Mouse (Mus musculus): Measurements from ENCODE around the gene Fntb. TPM values are rescaled to one million over a fixed set of nuclear protein-coding genes. Genes with fewer than 3 reads are reported as not detected.

Gene Fntb
- polyA plus RNA-seq, 1 experiment, result 81.7 TPM

- H3K4me3 ChIP-seq (ENCODE audit: insufficient read depth, low read length), result no peak overlapping the region
- H3K27ac ChIP-seq (ENCODE audit: insufficient read depth, low read length), result no peak overlapping the region
- H3K4me1 ChIP-seq (ENCODE audit: control insufficient read depth, insufficient read depth, low read length), result no peaks in the 10 kb centered on the region
- TF ChIP-seq CTCF (IDR thresholded peaks at IDR 0.05; ENCODE audit: borderline replicate concordance, insufficient read depth, low read length), result no peak
Measured at GRCm38 (mm10) chr12:76909218-76909617, 143.8 kb downstream of the Fntb start.

- no peaks in the 10 kb centered on the region for H3K4me1 ChIP-seq (ENCODE audit: control insufficient read depth, insufficient read depth, low read length)
- TF ChIP-seq CTCF (IDR thresholded peaks at IDR 0.05; ENCODE audit: borderline replicate concordance, insufficient read depth, low read length) (no peak), POLR2A (IDR thresholded peaks at IDR 0.05; ENCODE audit: low read depth, low read length) (no peak)
- H3K27ac ChIP-seq (ENCODE audit: insufficient read depth, low read length), result no peak overlapping the region
- no peak overlapping the region for H3K4me3 ChIP-seq (ENCODE audit: insufficient read depth, low read length)
Measured at GRCm38 (mm10) chr12:76910258-76910940, 145.0 kb downstream of the Fntb start.

- no peaks in the 10 kb centered on the region for H3K4me1 ChIP-seq (ENCODE audit: control insufficient read depth, insufficient read depth, low read length)
- H3K27ac ChIP-seq (ENCODE audit: insufficient read depth, low read length), result no peak overlapping the region
- H3K4me3 ChIP-seq (ENCODE audit: insufficient read depth, low read length), result no peak overlapping the region
- TF ChIP-seq CTCF (IDR thresholded peaks at IDR 0.05; ENCODE audit: borderline replicate concordance, insufficient read depth, low read length), result no peak
- no peak for TF ChIP-seq POLR2A (IDR thresholded peaks at IDR 0.05; ENCODE audit: low read depth, low read length)
Measured at GRCm38 (mm10) chr12:76911171-76911726, 145.9 kb downstream of the Fntb start.

- Histone ChIP-seq H3K27ac (ENCODE audit: insufficient read depth, low read length) (no peak overlapping the region), H3K4me1 (ENCODE audit: control insufficient read depth, insufficient read depth, low read length) (no peaks in the 10 kb centered on the region), H3K4me3 (ENCODE audit: insufficient read depth, low read length) (no peak overlapping the region)
- TF ChIP-seq CTCF (IDR thresholded peaks at IDR 0.05; ENCODE audit: borderline replicate concordance, insufficient read depth, low read length), result no peak
- no peak for TF ChIP-seq POLR2A (IDR thresholded peaks at IDR 0.05; ENCODE audit: low read depth, low read length)
Measured at GRCm38 (mm10) chr12:76912193-76912592, 146.8 kb downstream of the Fntb start.

GRCm38 (mm10) chr12:76916163-76916562 lies 150.8 kb downstream of the Fntb start:
- no peak overlapping the region for H3K27ac ChIP-seq (ENCODE audit: insufficient read depth, low read length)
- no peaks in the 10 kb centered on the region for H3K4me1 ChIP-seq (ENCODE audit: control insufficient read depth, insufficient read depth, low read length)
- TF ChIP-seq CTCF (IDR thresholded peaks at IDR 0.05; ENCODE audit: borderline replicate concordance, insufficient read depth, low read length) (no peak), POLR2A (IDR thresholded peaks at IDR 0.05; ENCODE audit: low read depth, low read length) (no peak)
- no peak overlapping the region for H3K4me3 ChIP-seq (ENCODE audit: insufficient read depth, low read length)

GRCm38 (mm10) chr12:76918113-76918512 lies 152.7 kb downstream of the Fntb start:
- no peak for TF ChIP-seq CTCF (IDR thresholded peaks at IDR 0.05; ENCODE audit: borderline replicate concordance, insufficient read depth, low read length)
- TF ChIP-seq POLR2A (IDR thresholded peaks at IDR 0.05; ENCODE audit: low read depth, low read length), result no peak
- Histone ChIP-seq H3K4me3 (ENCODE audit: insufficient read depth, low read length) (no peak overlapping the region), H3K4me1 (ENCODE audit: control insufficient read depth, insufficient read depth, low read length) (no peaks in the 10 kb centered on the region), H3K27ac (ENCODE audit: insufficient read depth, low read length) (no peak overlapping the region)

GRCm38 (mm10) chr12:76918855-76919254 lies 153.5 kb downstream of the Fntb start:
- TF ChIP-seq CTCF (IDR thresholded peaks at IDR 0.05; ENCODE audit: borderline replicate concordance, insufficient read depth, low read length), result no peak
- no peak for TF ChIP-seq POLR2A (IDR thresholded peaks at IDR 0.05; ENCODE audit: low read depth, low read length)
- Histone ChIP-seq H3K4me3 (ENCODE audit: insufficient read depth, low read length) (no peak overlapping the region), H3K4me1 (ENCODE audit: control insufficient read depth, insufficient read depth, low read length) (no peaks in the 10 kb centered on the region), H3K27ac (ENCODE audit: insufficient read depth, low read length) (no peak overlapping the region)

- no peak overlapping the region for H3K4me3 ChIP-seq (ENCODE audit: insufficient read depth, low read length)
- TF ChIP-seq POLR2A (IDR thresholded peaks at IDR 0.05; ENCODE audit: low read depth, low read length), result no peak
- TF ChIP-seq CTCF (IDR thresholded peaks at IDR 0.05; ENCODE audit: borderline replicate concordance, insufficient read depth, low read length), result no peak
- no peaks in the 10 kb centered on the region for H3K4me1 ChIP-seq (ENCODE audit: control insufficient read depth, insufficient read depth, low read length)
- H3K27ac ChIP-seq (ENCODE audit: insufficient read depth, low read length), result no peak overlapping the region
Measured at GRCm38 (mm10) chr12:76920398-76920797, 155.0 kb downstream of the Fntb start.

- Histone ChIP-seq H3K4me1 (ENCODE audit: control insufficient read depth, insufficient read depth, low read length) (no peaks in the 10 kb centered on the region), H3K27ac (ENCODE audit: insufficient read depth, low read length) (no peak overlapping the region), H3K4me3 (ENCODE audit: insufficient read depth, low read length) (no peak overlapping the region)
- TF ChIP-seq CTCF (IDR thresholded peaks at IDR 0.05; ENCODE audit: borderline replicate concordance, insufficient read depth, low read length), result no peak
- TF ChIP-seq POLR2A (IDR thresholded peaks at IDR 0.05; ENCODE audit: low read depth, low read length), result no peak
Measured at GRCm38 (mm10) chr12:76920990-76921389, 155.6 kb downstream of the Fntb start.

- Histone ChIP-seq H3K4me1 (ENCODE audit: control insufficient read depth, insufficient read depth, low read length) (no peaks in the 10 kb centered on the region), H3K4me3 (ENCODE audit: insufficient read depth, low read length) (no peak overlapping the region), H3K27ac (ENCODE audit: insufficient read depth, low read length) (no peak overlapping the region)
- TF ChIP-seq CTCF (IDR thresholded peaks at IDR 0.05; ENCODE audit: borderline replicate concordance, insufficient read depth, low read length) (no peak), POLR2A (IDR thresholded peaks at IDR 0.05; ENCODE audit: low read depth, low read length) (no peak)
Measured at GRCm38 (mm10) chr12:76923118-76923517, 157.7 kb downstream of the Fntb start.

Data from embryonic fibroblast, embryonic 13.5 days (primary cell).